Mouse (Mus musculus) thymus, postnatal 14 days (tissue): Measurements from ENCODE around the gene Sipa1l1.

Experiments used
- DNase-seq: peaks from one replicate; pipeline ENCODE4 v3.0.0; 2021

Sipa1l1 gene

DNA sequence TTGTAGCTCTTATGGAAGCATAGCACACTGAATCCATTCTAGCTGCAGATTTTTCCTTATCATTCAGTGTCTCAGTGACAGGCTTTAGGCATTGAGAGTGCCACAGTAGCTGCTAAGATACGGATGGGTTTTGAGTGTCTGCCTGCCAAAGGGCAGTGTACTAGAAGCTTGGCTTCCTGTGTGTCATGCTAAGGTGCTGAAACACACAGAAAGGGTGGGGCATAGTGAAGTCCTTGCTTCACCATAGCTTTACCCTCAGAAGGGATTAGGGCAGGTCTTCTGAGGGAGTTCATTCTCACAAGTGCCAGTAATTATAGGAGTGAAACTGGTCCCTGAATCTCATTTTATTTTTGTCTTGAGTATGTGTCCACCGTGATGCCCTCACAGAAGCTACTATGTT lies 82.2 kb downstream of the Sipa1l1 start:
- DNase-seq, result no peak

- DNase-seq, result no peak
These were observed 85.0 kb downstream of the Sipa1l1 start for GRCm38 (mm10) chr12:82254076-82254475.

DNA sequence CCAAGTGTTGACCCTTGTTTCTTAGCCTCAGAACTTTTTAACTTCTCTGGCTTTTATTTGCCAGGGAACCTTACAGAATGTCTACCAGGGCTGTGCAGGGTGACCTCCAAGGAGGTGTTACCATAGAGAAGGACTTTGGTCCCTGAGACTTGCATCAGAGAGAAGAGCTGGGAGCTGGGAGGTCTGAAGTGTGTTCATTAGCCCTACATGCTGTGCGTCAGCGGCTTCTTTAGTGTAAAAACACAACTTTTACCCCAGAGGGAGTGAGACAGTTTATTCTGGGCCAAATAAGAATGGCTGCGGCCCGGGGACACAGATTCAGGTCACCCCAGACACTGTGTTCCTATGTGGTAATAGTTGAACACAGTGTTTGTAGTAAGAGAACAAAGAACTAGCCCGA lies 86.9 kb downstream of the Sipa1l1 start:
- DNase-seq, result no peak

- DNase-seq, result no peak
These were observed 87.9 kb downstream of the Sipa1l1 start for GRCm38 (mm10) chr12:82256921-82257500.

- DNase-seq, result no peak
These were observed 89.1 kb downstream of the Sipa1l1 start for GRCm38 (mm10) chr12:82257994-82258785.

DNA sequence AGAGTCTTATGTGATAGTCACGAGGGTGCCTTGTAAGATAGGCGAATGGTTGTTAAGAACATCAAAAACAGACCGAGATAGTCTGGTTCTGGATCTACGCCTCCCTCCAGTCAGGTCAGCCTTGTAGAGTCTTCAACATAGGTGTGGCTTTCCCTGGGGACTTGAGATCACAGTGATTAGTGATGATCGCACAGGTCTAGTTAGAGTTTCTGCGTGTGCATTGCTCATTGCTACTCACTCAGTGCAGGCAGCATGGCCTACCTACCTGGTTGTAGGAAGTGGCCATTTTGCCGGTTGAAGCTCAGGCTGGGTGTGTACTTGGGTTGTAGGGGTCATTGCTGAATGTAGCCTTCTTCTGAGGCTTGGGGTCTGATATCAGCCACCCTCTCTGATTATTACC lies 94.3 kb downstream of the Sipa1l1 start:
- DNase-seq, result peak; percentile 11

DNA sequence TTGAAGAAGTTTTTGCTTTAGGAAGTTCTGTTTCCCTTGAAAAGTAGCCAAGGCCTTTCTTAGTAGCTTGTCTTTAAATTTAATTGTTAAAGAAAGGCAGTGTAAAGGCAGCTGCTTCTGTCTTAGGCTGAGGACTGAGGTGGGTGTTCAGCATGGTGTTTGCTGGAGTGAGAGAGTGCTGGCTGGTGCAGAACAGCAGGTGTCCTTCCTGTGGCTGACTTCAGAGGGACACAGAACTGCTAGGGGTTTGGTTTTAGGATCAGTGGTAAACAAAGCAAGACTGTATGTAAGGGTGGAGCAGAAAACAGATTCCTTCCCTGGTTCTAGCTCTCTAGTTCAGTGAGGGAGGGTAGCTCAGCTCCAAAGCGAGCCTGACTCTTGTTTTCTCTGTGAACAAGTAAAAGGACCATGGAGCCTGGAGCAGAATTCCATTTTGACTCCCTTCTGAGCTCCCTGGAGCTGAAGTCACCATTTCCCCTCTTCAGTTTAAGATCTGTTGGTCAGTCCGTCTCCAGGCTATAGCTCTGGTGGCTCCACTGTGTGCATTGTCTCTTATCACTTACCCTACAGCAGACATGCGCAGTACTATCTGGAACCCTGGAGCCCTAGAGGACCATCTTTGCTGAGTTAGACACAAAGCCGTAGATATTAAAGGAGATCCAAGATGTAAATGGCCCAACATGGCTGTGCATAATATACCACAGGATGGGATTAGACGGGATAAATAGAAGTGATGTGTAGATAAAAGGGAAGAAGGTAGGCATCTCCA lies 95.1 kb downstream of the Sipa1l1 start:
- peak; percentile 69 for DNase-seq

DNA sequence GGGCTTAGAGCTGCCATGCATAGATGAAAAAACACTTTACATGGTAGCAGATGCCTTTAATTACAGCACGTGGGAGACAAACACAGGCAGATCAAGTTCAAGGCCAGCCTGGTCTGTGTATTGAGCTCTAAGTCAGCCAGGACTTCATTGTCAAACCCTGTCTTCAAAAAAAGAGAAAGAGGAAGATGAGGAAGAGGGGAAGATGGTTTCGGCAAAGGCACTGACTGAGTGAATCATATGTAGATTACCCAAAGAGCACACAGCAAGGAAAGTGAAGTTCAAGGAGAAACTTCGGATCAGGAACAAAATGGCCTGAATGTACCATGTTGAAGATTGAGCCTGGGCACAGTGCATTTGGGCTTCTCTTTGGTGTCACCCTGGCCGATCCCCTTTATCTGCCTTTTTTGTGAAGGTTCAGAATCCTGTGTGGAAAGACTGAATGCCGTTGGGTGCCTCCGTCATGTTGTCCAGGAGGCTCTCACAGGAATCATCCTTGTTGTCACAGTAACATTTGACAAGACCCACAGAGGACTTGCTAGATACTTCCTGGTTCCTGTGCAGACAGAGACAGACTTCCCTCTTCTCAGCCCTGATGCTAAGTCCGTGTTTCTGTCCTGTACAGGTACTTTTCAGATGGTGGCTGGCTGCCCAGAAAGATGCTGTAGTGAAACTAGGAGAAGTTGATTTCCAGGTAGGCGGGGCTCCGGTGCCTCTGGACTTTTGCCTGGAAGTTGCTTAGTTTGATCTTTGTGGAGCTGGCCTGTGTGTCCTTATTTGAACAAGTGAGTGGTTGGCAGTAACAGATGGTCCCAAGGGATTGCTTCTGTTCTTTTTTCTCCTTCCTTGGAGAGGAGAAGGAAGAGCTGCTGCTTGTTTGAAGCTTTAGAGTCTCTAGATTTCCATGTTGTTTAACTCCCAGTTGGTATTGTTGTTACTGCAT lies 96.5 kb downstream of the Sipa1l1 start:
- peak; percentile 19 for DNase-seq

GRCm38 (mm10) chr12:82271447-82271846 lies 102.3 kb downstream of the Sipa1l1 start:
- DNase-seq, result no peak

DNA sequence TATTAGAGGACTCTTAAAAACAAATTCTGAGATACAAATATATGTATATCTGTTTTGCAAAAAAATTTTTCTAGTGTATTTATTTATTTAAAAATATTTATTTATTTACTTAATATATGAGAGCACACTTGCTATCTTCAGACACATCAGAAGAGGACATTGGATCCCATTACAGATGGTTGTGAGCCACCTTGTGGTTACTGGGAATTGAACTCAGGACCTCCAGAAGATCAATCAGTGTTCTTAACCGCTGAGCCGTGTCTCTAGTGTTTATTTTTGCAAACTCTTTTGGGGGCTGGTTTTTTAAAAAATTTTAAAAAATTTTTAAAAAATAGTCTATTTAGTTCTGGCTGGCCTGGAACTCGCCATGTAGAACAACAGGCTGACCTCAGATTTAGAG lies 104.4 kb downstream of the Sipa1l1 start:
- no peak for DNase-seq

DNA sequence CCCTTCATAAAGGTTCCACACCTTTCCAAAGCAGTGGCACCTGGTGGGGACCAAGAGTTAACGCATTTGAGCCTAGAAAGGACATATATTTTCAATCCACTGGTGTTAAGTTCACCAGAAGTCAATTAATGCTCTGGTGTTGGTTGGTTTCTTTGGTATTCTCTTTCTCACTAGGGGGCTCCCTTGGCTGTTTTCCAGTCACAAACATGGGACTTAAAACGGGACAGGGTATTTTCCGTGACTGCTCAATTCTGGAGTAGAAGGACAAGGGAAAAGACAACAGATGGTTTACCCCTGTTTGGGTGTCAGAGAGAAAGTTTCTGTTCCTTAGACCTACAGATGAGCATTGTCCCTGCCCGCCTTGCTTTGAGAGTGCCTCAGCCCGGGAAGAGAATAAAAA lies 105.5 kb downstream of the Sipa1l1 start:
- no peak for DNase-seq

DNA sequence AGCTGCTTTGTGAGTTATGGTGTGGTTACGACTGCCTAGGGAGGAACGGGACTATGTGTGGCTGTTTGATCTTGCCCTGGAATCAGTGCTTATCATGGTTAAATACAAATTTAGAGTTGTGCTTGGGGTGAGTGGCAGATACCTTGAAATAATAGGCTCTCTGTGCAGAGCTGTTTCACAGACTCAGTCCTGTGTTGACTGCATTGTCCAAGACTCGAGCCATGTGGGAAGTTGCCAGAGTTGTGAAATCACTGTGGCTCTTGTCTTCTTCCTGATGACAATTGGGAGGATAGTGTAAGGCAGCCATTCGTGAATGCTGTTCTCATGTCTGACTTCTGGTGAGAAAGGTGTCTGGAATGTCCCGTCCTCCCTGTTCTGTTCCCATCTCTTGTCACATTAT lies 106.6 kb downstream of the Sipa1l1 start:
- no peak for DNase-seq

DNA sequence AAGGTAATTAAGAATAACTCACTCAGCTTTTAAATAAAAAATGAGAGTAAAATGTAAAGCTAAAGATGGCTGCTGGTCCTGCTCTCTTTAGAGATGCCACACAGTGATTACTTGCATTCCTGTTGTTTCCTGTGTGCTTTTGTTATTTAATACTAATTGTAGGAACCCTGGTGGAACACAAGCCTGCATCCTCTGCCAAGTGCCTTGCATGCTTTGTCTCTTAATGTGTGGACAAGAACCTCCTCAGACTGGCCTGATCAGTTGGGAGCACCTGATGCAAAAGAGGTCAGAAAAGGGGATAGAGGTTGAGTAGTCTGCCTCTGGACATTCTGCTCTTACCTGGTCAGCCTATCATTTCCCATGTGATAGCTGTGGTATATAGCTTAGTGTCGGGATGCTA lies 107.5 kb downstream of the Sipa1l1 start:
- no peak for DNase-seq

DNA sequence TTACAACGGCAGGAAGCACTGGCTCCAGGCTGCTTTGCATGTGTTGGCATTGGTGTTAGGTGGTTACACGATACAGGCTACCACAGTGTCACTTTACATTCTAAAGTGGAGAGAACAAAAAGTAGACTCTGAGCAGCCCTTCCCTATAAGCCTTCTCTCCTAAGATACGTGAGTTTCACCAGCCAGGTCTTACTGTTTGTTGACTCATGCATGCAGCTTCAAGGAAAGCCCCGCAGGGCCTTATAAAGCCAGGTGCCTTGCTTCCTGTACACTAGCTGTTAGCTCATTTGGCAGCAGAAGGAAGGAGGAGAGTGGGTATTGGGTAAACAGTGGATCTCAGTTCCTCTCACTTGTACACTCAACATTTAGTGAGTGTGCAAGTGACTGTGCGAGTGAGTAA lies 115.5 kb downstream of the Sipa1l1 start:
- peak; percentile 74 for DNase-seq

DNA sequence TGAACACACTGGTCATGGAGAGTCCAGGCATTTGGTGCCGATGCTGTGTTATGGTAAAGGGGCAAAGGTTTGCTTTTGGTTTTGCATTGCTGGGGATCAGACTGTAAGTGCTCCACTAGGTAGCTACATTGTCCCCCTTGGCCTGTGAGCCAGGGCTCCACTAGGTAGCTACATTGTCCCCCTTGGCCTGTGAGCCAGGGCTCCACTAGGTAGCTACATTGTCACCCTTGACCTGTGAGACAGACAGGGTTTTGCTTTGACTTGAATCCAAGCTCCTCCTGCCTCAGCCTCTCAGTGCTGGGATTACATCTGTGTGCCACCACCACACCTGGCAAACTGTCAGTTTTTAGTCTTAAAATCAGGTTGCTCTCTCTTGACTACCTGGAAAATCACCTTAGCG lies 115.9 kb downstream of the Sipa1l1 start:
- DNase-seq, result no peak

DNA sequence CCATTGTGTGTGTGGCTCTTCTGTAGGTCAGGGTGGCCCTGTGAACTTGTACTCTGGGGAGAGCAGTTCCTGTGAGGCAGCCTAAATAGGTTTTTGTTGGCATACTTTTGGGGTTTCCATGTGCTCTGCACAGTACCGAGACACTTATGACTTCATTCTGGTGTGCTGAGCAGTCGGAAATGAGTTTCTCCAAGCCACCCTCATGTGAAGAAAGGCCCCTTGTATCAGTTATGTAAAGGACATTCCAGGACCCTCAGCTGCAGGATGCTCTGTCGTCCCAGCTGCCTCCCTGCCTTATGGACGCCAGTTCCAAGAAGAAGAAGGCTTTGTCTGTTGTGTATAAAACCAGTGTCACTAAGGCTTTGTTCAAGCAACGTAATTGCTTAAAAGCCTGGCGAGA lies 116.9 kb downstream of the Sipa1l1 start:
- DNase-seq, result no peak

DNA sequence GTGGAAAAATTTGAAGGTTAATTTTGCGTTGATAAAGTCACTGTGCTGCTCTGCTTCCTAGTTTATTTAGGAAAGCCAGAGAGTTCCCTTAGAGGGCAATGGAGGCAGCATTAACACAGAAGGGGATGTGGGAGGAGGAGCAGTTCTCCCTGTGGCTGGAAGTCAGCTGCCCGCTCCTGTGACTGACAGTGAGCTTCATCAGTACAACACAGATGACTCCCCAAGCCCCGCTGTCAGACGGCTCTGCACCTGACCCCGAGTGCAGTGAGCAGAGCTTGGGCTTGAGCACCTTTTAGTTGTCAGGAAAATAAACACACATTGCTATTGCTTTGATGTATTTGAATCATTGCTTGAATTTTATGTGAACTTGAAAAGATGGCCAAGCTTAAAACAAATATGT lies 117.7 kb downstream of the Sipa1l1 start:
- DNase-seq, result peak; percentile 45

DNA sequence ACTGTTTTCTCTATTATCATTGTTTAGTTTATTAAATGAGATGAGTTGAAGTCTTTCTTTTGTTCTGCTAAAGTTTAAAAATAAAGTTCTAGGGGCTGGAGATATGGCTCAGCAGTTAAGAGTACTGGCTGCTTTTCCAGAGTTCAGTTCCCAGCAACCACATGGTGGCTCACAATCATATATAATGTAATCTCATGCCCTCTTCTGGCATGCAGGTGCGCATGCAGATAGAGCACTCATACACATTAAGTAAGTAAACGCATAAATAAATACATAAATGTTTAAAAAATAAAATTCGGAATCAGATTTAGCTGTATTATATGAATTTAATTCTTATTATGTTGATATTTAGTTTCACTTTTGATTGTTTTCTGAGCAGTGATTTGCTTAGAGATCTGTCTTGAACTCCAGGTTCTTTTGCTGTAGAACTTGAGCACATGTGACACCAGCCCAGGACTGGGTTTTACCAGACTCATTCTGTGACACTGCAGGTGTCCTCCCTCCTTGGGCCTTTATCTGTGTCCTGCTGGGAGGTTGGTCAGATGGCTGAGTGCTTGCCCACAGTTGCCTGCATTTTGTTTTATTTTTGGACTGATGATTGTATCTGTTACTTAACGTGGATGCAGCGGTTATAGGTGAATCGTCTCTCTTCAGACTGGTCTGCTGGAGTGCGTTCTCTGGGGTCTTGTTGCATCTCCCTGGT lies 124.6 kb downstream of the Sipa1l1 start:
- no peak for DNase-seq

DNA sequence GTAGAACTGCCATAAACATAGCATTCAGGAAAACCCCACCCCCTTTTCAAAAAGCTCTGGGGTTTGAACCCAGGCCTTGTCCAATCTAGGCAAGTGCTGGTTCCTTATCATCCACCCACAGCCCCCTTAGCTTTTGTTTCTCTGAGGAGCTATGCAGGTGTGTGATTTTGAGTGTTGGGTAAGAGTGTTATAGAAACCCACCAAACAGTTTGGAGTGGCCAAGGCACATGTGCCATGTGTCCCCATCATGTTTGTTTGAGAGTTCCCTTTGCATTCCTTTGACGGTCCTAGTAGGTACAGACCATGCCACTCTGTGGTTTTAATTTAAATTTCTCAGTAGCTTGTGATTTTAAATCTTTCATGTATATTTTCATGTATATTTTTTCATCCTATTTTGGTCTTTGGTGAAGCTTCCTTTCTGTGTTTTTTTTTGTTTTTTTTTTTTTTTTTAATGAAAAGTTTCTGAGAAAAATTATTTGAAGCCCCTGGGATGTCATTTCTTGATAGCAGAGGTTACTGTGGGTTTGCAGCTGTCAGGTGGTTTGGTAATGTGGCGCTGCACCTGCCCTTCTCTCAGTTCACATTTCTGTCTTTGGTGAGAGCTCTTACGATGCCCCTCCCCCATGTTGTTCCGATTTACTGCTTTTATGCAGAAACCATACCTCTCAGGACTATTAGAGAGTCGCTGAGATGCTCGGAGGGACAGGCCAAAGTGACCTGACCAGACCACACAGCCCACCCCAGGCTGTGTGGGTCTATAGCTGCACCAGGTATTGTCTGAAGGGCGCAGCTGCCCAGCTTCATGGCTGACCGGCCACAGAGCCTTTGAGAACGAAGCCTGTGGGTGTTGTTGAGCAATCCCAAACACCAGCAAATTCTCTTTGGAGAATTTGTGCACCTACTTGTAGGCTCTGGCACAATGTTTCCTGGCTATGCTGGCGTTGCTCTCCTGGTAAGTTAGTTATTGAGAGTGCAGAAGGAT lies 126.1 kb downstream of the Sipa1l1 start:
- peak; percentile 87 for DNase-seq

GRCm38 (mm10) chr12:82296276-82296675 lies 127.2 kb downstream of the Sipa1l1 start:
- no peak for DNase-seq

- no peak for DNase-seq
These were observed 128.1 kb downstream of the Sipa1l1 start for GRCm38 (mm10) chr12:82297196-82297595.
